Mouse (Mus musculus) intestine, postnatal 0 days (tissue): ENCODE measurements around the gene Fam227b. TPM values are rescaled to one million over a fixed set of nuclear protein-coding genes. Genes with fewer than 3 reads are reported as not detected.

Experiments
- ATAC-seq: fragments of 200-750 bp; cut with Nextera tagmentation; 2 replicates; pipeline ENCODE4 v1.8.0; 2017; ENCODE audit warnings: mild to moderate bottlenecking, moderate TSS enrichment, moderate library complexity
- H3K27ac ChIP-seq: fragments of 300-500 bp; sonication (generic); 2 replicates; pipeline ENCODE4 v1.5.1; 2014; ENCODE audit warnings: mild to moderate bottlenecking, low read depth, low read length, moderate library complexity
- H3K27me3 ChIP-seq: fragments of 300-500 bp; sonication (generic); replicated peaks from 2 replicates; pipeline ENCODE4 v1.6.1; 2014; ENCODE audit warnings: low read length, mixed read lengths; ENCODE audit not compliant: control insufficient read depth, insufficient read depth
- H3K36me3 ChIP-seq: fragments of 300-500 bp; sonication (generic); 2 replicates; pipeline ENCODE4 v1.6.1; 2014; ENCODE audit warnings: mild to moderate bottlenecking, moderate library complexity; ENCODE audit not compliant: control insufficient read depth, insufficient read depth
- H3K4me1 ChIP-seq: fragments of 300-500 bp; sonication (generic); replicated peaks from 2 replicates; pipeline ENCODE4 v1.6.1; 2014; ENCODE audit warnings: antibody characterized with exemption, low read length, mixed read lengths; ENCODE audit not compliant: control insufficient read depth, insufficient read depth
- H3K4me2 ChIP-seq: fragments of 300-500 bp; sonication (generic); replicated peaks from 2 replicates; pipeline ENCODE4 v1.6.1; 2014; ENCODE audit warnings: low read depth, mild to moderate bottlenecking, moderate library complexity
- H3K4me3 ChIP-seq: fragments of 300-500 bp; sonication (generic); 2 replicates; pipeline ENCODE4 v1.5.1; 2014; ENCODE audit warnings: low read depth, low read length
- H3K9ac ChIP-seq: fragments of 300-500 bp; sonication (generic); 2 replicates; pipeline ENCODE4 v1.6.1; 2014; ENCODE audit warnings: mild to moderate bottlenecking, low read depth, low read length
- H3K9me3 ChIP-seq: fragments of 300-500 bp; sonication (generic); 2 replicates; pipeline ENCODE4 v1.6.1; 2016; ENCODE audit warnings: mixed run types; ENCODE audit not compliant: control insufficient read depth
- CTCF ChIP-seq: sonication (generic); IDR thresholded peaks from 2 replicates; pipeline ENCODE4 v1.5.1; 2016; ENCODE audit warnings: low read depth, mild to moderate bottlenecking, control low read depth, antibody characterized with exemption, moderate library complexity
- WGBS: fragments of 180-500 bp; shearing (Covaris S2); extraction: QIAGEN DNeasy Blood & Tissue Kit; methylation state at CpG from one replicate; pipeline ENCODE4 v1.1.7; 2014; 5-methylcytosine and 5-hydroxymethylcytosine counted together
- polyA plus RNA-seq: library from polyadenylated mRNA; unstranded; fragments of >200 nt; fragmentation: Nextera tagmentation; extraction: Ambion mirVana; gene quantifications from 2 replicates; pipeline ENCODE4 v1.2.1, GENCODE M21; 2015

The Fam227b gene
- polyA plus RNA-seq, 1 experiment from 2014 or later, result not detected

DNA sequence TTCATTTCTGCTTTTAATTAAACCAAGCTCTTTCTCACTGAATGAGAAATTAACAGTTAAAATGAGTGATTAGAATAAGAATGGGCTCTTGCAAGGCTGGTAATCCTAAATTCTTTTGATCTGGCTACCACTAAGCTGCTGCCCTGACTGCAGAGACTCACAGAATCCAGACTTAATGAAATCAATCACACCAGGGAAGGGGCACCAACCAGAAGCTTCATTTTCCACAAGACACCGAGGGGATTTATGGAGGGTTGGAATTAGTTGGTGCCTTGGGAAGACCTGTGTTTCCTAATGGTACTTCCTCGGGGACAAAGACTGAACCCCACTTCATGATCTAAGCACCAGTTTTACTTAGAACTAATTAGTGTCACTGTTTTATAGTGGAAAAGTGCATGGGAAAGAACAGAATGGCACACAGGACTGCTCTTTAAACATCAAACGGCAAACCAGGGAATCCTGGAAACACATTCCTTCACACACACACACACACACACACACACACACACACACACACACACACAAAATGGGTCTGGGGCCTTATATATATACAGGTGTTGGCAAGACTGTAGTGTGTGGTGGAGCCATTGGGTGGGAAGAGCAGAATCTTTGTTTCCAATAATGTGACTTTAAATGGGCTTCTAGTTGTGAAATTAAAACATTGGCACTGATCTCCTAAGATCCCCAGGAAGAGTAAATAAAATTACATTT, 135.9 kb downstream of the Fam227b start:
- ATAC-seq, result no peak
- H3K9me3 ChIP-seq, result no peaks in the 10 kb centered on the region
- no peaks in the 10 kb centered on the region for H3K27me3 ChIP-seq
- no peak for TF ChIP-seq CTCF
- WGBS, result 52% methylated on average over 3 of the region's 3 CpGs
- no peak overlapping the region for H3K4me2 ChIP-seq
- H3K27ac ChIP-seq, result no peak overlapping the region
- no peaks in the 10 kb centered on the region for H3K36me3 ChIP-seq
- no peaks in the 10 kb centered on the region for H3K4me1 ChIP-seq
- H3K9ac ChIP-seq, result no peak overlapping the region
- H3K4me3 ChIP-seq, result no peak overlapping the region

DNA sequence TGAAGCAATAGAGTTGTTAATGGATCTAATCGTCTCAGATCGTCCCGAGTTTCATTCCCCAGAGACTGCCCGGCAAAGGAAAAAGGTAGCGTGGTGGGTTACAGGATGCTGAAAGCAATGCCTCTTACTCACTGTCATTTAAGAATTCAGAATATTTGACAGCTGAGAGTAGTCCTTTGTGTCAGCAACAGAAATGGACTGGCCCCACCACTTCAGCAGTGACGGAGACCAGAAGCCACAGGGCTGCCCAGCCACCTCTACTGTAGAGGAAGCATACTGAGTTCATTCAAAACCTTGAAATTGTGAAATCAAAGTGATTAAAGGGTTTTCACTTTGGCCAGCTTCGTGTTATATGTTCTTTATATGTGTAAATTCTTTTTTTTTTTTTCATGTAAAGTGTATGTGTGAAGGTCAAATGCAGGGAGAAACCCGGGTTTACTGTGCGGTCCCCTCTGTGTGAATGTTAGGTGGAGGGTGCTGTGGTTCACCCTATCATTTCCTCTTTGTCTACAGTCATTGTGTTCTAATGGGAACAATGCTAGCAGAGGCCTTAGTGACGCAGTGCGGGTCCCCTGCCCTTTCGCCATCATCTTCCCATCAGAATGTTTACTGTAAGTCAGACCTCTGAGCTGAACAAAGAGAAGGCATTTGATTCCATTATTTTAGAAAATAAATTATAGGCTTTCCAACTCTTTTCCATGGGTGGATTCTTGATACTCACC, 136.7 kb downstream of the Fam227b start:
- Histone ChIP-seq H3K4me1 (no peaks in the 10 kb centered on the region), H3K9ac (no peak overlapping the region), H3K27ac (no peak overlapping the region), H3K36me3 (no peaks in the 10 kb centered on the region), H3K27me3 (no peaks in the 10 kb centered on the region), H3K9me3 (no peaks in the 10 kb centered on the region), H3K4me2 (no peak overlapping the region), H3K4me3 (no peak overlapping the region)
- no peak for TF ChIP-seq CTCF
- WGBS, result 64% methylated on average over 12 of the region's 12 CpGs
- ATAC-seq, result no peak

DNA sequence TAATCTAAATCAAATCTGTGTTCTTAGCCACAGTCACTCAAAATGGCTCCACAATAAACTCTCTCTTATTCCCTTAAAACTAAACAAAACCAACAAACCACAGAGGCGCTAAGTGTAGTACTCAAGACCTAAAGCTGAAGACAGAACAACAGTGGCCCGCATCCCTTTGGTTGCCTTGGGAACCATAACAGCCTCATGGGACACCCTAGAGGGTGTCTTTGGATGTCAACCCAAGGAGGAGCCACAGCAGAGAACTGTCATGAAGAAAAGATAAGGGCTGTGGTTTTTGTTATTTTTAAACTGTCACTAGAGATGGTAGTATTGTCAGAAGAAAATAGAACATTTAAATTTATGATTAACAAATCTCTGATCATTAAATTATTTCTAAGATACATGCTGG, 145.1 kb downstream of the Fam227b start:
- Histone ChIP-seq H3K4me2 (no peak overlapping the region), H3K9ac (no peak overlapping the region), H3K27me3 (no peaks in the 10 kb centered on the region), H3K4me1 (no peaks in the 10 kb centered on the region), H3K27ac (no peak overlapping the region), H3K4me3 (no peak overlapping the region), H3K36me3 (no peaks in the 10 kb centered on the region), H3K9me3 (no peaks in the 10 kb centered on the region)
- TF ChIP-seq CTCF, result no peak
- no peak for ATAC-seq
- WGBS, result 82% methylated on average over 2 of the region's 2 CpGs

DNA sequence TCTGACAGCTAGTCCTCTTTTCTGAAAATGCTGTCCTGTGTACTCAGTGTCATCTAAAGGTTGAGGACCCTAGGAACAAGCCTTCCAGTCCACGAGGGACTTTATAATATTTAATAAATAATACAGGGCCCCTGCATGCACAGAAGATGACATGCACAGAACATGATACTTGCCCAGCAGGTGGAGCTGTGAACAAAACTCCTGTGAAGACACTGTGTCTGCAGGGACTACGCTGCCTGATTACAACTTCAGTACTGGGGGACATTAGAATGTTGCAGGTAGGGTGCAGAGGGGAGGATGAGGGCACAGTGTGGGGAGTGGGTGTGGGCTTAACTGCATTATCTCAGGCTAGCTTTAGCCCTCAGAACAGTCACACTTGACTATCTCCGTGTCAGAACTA, 145.7 kb downstream of the Fam227b start:
- H3K4me3 ChIP-seq, result no peak overlapping the region
- no peaks in the 10 kb centered on the region for H3K36me3 ChIP-seq
- H3K9ac ChIP-seq, result no peak overlapping the region
- no peaks in the 10 kb centered on the region for H3K4me1 ChIP-seq
- peak; percentile 77 for TF ChIP-seq CTCF
- 39% methylated on average over 3 of the region's 3 CpGs for WGBS
- no peaks in the 10 kb centered on the region for H3K9me3 ChIP-seq
- H3K27ac ChIP-seq, result no peak overlapping the region
- no peak overlapping the region for H3K4me2 ChIP-seq
- no peaks in the 10 kb centered on the region for H3K27me3 ChIP-seq
- ATAC-seq, result no peak

DNA sequence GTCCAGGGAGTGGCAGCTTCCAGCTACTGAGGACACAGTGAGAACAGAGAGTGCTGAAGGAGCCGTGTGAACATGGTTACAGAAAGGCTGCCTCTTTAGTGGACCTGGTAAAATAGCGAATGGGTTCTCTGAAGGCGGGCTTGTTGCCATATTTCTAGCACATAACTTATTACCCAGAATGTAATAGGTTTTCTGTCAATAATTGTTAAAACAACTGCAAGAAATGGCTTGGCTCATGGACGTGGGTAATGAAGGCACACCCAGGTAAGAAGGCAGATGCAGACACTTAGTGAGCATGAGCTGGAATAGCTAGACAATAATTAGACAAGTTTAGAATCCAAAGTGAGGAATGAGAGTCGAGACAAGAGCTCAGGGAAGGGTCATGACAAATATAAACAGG, 149.5 kb downstream of the Fam227b start:
- ATAC-seq, result no peak
- 65% methylated on average over 5 of the region's 5 CpGs for WGBS

GRCm38 (mm10) chr2:125975808-125976345, 175.9 kb downstream of the Fam227b start:
- no peak for ATAC-seq
- Histone ChIP-seq H3K9me3 (no peaks in the 10 kb centered on the region), H3K36me3 (peaks cover 7% of the 10 kb centered on the region; the same call in 1 of the 2 replicates), H3K4me2 (no peak overlapping the region), H3K4me3 (no peak overlapping the region), H3K27ac (no peak overlapping the region), H3K27me3 (no peaks in the 10 kb centered on the region), H3K9ac (no peak overlapping the region), H3K4me1 (no peaks in the 10 kb centered on the region)
- 55% methylated on average over 5 of the region's 5 CpGs for WGBS
- no peak for TF ChIP-seq CTCF

More for the DNA sequence above, 149.5 kb downstream of the Fam227b start:
- H3K4me3 ChIP-seq, result no peak overlapping the region
- no peaks in the 10 kb centered on the region for H3K9me3 ChIP-seq
- no peak overlapping the region for H3K27ac ChIP-seq
- no peak for TF ChIP-seq CTCF
- no peaks in the 10 kb centered on the region for H3K4me1 ChIP-seq
- no peak overlapping the region for H3K4me2 ChIP-seq
- H3K9ac ChIP-seq, result no peak overlapping the region
- no peaks in the 10 kb centered on the region for H3K36me3 ChIP-seq
- H3K27me3 ChIP-seq, result no peaks in the 10 kb centered on the region
